Mouse (Mus musculus) CH12.LX (cell line): ENCODE results near the gene Fbxl20. TPM values are rescaled to one million over a fixed set of nuclear protein-coding genes. Genes with fewer than 3 reads are reported as not detected.

ENCODE experiments used
- DNase-seq: peaks from one replicate; pipeline ENCODE4 v3.0.0-alpha.2; 2013; ENCODE audit errors: extremely low read depth
- H3K27ac ChIP-seq: 2 replicates; pipeline ENCODE4 v1.5.1; 2012; ENCODE audit warnings: low read depth, mild to moderate bottlenecking, control low read depth, moderate library complexity; ENCODE audit not compliant: insufficient read depth
- H3K27me3 ChIP-seq: replicated peaks from 2 replicates; pipeline ENCODE3; 2012; ENCODE audit warnings: inconsistent platforms
- H3K36me3 ChIP-seq, 2 experiments: replicated peaks in 1 of 2; 2 replicates each; pipeline versions ENCODE3 to v1.6.1; 2012; ENCODE audit warnings: inconsistent platforms in 1 of 2, low read length in 1 of 2, mild to moderate bottlenecking in 1 of 2, mixed read lengths in 1 of 2, moderate library complexity in 1 of 2; ENCODE audit not compliant: control insufficient read depth in 1 of 2, insufficient read depth in 1 of 2
- H3K4me1 ChIP-seq, 2 experiments: 2 replicates each; pipeline ENCODE4 v1.6.1; 2012; ENCODE audit warnings: inconsistent platforms in 1 of 2, moderate library complexity in 1 of 2; ENCODE audit not compliant: insufficient read depth in 2 of 2, control insufficient read depth in 1 of 2
- H3K4me2 ChIP-seq: 2 replicates; pipeline ENCODE4 v1.6.1; 2012; ENCODE audit warnings: low read depth, mild to moderate bottlenecking, control low read depth; ENCODE audit not compliant: poor library complexity, insufficient read depth, severe bottlenecking
- H3K4me3 ChIP-seq, 3 experiments: fragments of 150-350 bp in 1 of 3; sonication (generic) in 1 of 3; replicated peaks in 1 of 3; 2 replicates each; pipeline versions ENCODE3 to v1.5.1; 2011 to 2012; ENCODE audit warnings: low read depth in 2 of 3, low read length in 2 of 3, mild to moderate bottlenecking in 2 of 3, moderate library complexity in 2 of 3, control low read depth in 1 of 3, improper control_type of control experiment in 1 of 3, inconsistent platforms in 1 of 3, mixed read lengths in 1 of 3; ENCODE audit not compliant: poor library complexity in 1 of 3
- H3K79me2 ChIP-seq: replicated peaks from 2 replicates; pipeline ENCODE4 v1.6.1; 2012; ENCODE audit warnings: mild to moderate bottlenecking, moderate library complexity; ENCODE audit not compliant: control insufficient read depth, poor library complexity, insufficient read depth, severe bottlenecking; ENCODE audit errors: extremely low read depth
- H3K9ac ChIP-seq: 2 replicates; pipeline ENCODE4 v1.6.1; 2012; ENCODE audit warnings: low read depth, mild to moderate bottlenecking, control low read depth, moderate library complexity; ENCODE audit not compliant: insufficient read depth
- H3K9me3 ChIP-seq: replicated peaks from 2 replicates; pipeline ENCODE3; 2012; ENCODE audit warnings: low read length, inconsistent platforms, mixed read lengths
- BHLHE40 ChIP-seq: IDR thresholded peaks from 2 replicates; pipeline ENCODE4 v1.6.1; 2011; ENCODE audit warnings: mild to moderate bottlenecking, low read depth, low read length, improper control_type of control experiment
- CHD2 ChIP-seq: IDR thresholded peaks from 2 replicates; pipeline ENCODE4 v1.6.1; 2011; ENCODE audit warnings: low read length, improper control_type of control experiment
- CTCF ChIP-seq, 2 experiments: IDR thresholded peaks in 1 of 2; conservative IDR thresholded peaks in 1 of 2; 2 replicates each; pipeline ENCODE4 v1.5.1; 2011 to 2012; ENCODE audit warnings: low read depth in 2 of 2, low read length in 2 of 2, improper control_type of control experiment in 1 of 2, inconsistent platforms in 1 of 2, mild to moderate bottlenecking in 1 of 2, moderate library complexity in 1 of 2
- ELF1 ChIP-seq: IDR thresholded peaks from 2 replicates; pipeline ENCODE4 v1.6.1; 2014; ENCODE audit warnings: low read depth, mild to moderate bottlenecking, inconsistent platforms, low read length, improper control_type of control experiment
- GABPA ChIP-seq: IDR thresholded peaks from 2 replicates; pipeline ENCODE4 v1.6.1; 2012; ENCODE audit warnings: low read depth, low read length, improper control_type of control experiment, inconsistent platforms; ENCODE audit not compliant: insufficient replicate concordance
- IRF4 ChIP-seq: IDR thresholded peaks from 2 replicates; pipeline ENCODE4 v1.6.1; 2014; ENCODE audit warnings: low read depth, mild to moderate bottlenecking, inconsistent platforms, low read length, improper control_type of control experiment
- JUND ChIP-seq: conservative IDR thresholded peaks from 2 replicates; pipeline ENCODE4 v1.6.1; 2011; ENCODE audit warnings: low read depth, low read length, improper control_type of control experiment
- MAFK ChIP-seq: IDR thresholded peaks from 2 replicates; pipeline ENCODE4 v1.6.1; 2011; ENCODE audit warnings: low read length, improper control_type of control experiment; ENCODE audit not compliant: insufficient replicate concordance
- MAZ ChIP-seq: IDR thresholded peaks from 2 replicates; pipeline ENCODE4 v1.6.1; 2012; ENCODE audit warnings: low read depth, mild to moderate bottlenecking, inconsistent platforms, low read length, improper control_type of control experiment, moderate library complexity
- MEF2A ChIP-seq: IDR thresholded peaks from 2 replicates; pipeline ENCODE4 v1.6.1; 2014; ENCODE audit warnings: low read depth, mild to moderate bottlenecking, inconsistent platforms, low read length, improper control_type of control experiment, borderline replicate concordance
- MXI1 ChIP-seq: IDR thresholded peaks from 2 replicates; pipeline ENCODE4 v1.6.1; 2011; ENCODE audit warnings: mild to moderate bottlenecking, low read depth, low read length, improper control_type of control experiment
- MYC ChIP-seq: IDR thresholded peaks from 2 replicates; pipeline ENCODE4 v1.6.1; 2011; ENCODE audit warnings: low read depth, mild to moderate bottlenecking, improper control_type of control experiment, low read length
- POLR2AphosphoS2 ChIP-seq: IDR thresholded peaks from 2 replicates; pipeline ENCODE4 v1.6.1; 2011; ENCODE audit warnings: low read depth, low read length, improper control_type of control experiment
- RAD21 ChIP-seq: IDR thresholded peaks from 2 replicates; pipeline ENCODE4 v1.6.1; 2011; ENCODE audit warnings: low read depth, mild to moderate bottlenecking, low read length, improper control_type of control experiment, moderate library complexity
- RCOR1 ChIP-seq: conservative IDR thresholded peaks from 2 replicates; pipeline ENCODE4 v1.6.1; 2012; ENCODE audit warnings: low read depth, mild to moderate bottlenecking, inconsistent platforms, low read length, improper control_type of control experiment
- SIN3A ChIP-seq: IDR thresholded peaks from 2 replicates; pipeline ENCODE4 v1.6.1; 2012; ENCODE audit warnings: low read length, improper control_type of control experiment, inconsistent platforms
- SMC3 ChIP-seq: IDR thresholded peaks from 2 replicates; pipeline ENCODE4 v1.6.1; 2011; ENCODE audit warnings: low read depth, low read length, improper control_type of control experiment
- USF2 ChIP-seq: conservative IDR thresholded peaks from 2 replicates; pipeline ENCODE4 v1.6.1; 2011; ENCODE audit warnings: low read depth, low read length, improper control_type of control experiment
- dilution Hi-C: fragments of 300-500 bp; cut with MboI; formaldehyde crosslinking; loops from 2 replicates; pipeline ENCODE4 v1.14.3; 2020; ENCODE audit warnings: low sequenced_read_pairs; ENCODE audit not compliant: extremely low pct_unique_long_range_greater_than_20kb, extremely low pct_ligation_motif_present
- in situ Hi-C: fragments of 300-500 bp; cut with MboI; formaldehyde crosslinking; loops from 3 replicates; pipeline ENCODE4 v1.14.3; 2019; ENCODE audit warnings: low sequenced_read_pairs, low pct_ligation_motif_present, low pct_unique_long_range_greater_than_20kb, mixed read lengths
- polyA plus RNA-seq: library from polyadenylated mRNA; unstranded; fragments of >175 nt; gene quantifications from 2 replicates; pipeline ENCODE4 v1.2.1, GENCODE M21; 2012; ENCODE audit warnings: low read depth; ENCODE audit not compliant: insufficient read length
- total RNA-seq, 2 experiments: library from RNA; depleted of rRNA; stranded (reverse); fragments of 300-350 nt in 1 of 2; fragments of >200 nt in 1 of 2; gene quantifications; 2 replicates each; pipeline ENCODE4 v1.2.3; 2012 to 2014

Fbxl20 gene
- total and polyA plus RNA-seq, 3 experiments: 6.4 to 9.0 (median 7.9) TPM

- Histone ChIP-seq H3K27ac (peak overlapping the region; percentile 49), H3K4me3 (peak overlapping the region; percentile 86 to 93 (median 88)), H3K4me2 (peak overlapping the region; percentile 92), H3K79me2 (peaks cover 26% of the 10 kb centered on the region), H3K9ac (peak overlapping the region; percentile 69), H3K36me3 (peaks cover 0 to 18% of the 10 kb centered on the region in 2 experiments), H3K4me1 (peaks cover 0 to 14% of the 10 kb centered on the region in 2 experiments; a peak in 2 of 4 replicates), H3K27me3 (no peaks in the 10 kb centered on the region), H3K9me3 (no peaks in the 10 kb centered on the region)
- in situ Hi-C loops (loop anchor here (5.0 kb wide), 1 partner anchor 44 kb away; the partner anchor contains the start of gene Med1), dilution Hi-C loops (no loop called here)
- TF ChIP-seq CHD2 (peak; percentile 33; the same call in 1 of the 2 replicates), ELF1 (0 out of 2 replicates have a peak, but pooled peaks have one; percentile 17), GABPA (no peak)
- DNase-seq: peak; percentile 34
Observed at GRCm38 (mm10) chr11:98148551-98149301, 1.5 kb downstream of the Fbxl20 start.

DNA sequence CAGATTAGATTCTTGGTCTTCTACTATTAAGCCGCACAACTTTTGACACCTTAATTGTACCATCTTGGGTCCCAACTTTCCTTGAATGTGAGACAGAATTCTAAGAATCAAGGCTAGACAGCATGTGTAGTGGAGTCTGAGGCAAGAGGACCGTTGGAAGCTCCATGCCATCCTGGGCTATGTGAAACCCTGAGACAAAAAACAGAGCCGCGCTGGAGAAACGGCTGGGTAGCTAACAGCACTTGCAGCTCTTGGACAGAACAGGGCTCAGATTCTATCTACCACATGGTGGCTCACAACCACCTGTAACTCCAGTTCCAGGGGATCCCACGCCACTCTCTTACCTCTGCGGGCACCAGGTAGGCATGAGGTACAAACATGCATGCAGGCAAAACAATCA lies 4.3 kb downstream of the Fbxl20 start:
- in situ Hi-C loops (loop anchor here (5.0 kb wide), 1 partner anchor 46 kb away; the partner anchor contains the start of gene Med1), dilution Hi-C loops (no loop called here)
- peaks cover 0 to 14% of the 10 kb centered on the region in 2 experiments; a peak in 2 of 4 replicates for H3K4me1 ChIP-seq
- H3K27ac ChIP-seq: no peak overlapping the region
- peaks cover 0 to 7% of the 10 kb centered on the region in 2 experiments for H3K36me3 ChIP-seq
- H3K9ac ChIP-seq: no peak overlapping the region
- H3K79me2 ChIP-seq: peaks cover 26% of the 10 kb centered on the region
- no peaks in the 10 kb centered on the region for H3K9me3 ChIP-seq
- H3K27me3 ChIP-seq: no peaks in the 10 kb centered on the region
- DNase-seq: no peak
- H3K4me2 ChIP-seq: no peak overlapping the region
- TF ChIP-seq BHLHE40 (no peak), RCOR1 (no peak), MEF2A (no peak), SMC3 (no peak), ELF1 (no peak), GABPA (no peak), RAD21 (no peak), CTCF (conservative IDR thresholded peaks at IDR 0.05 in 1 of 2, IDR thresholded peaks at IDR 0.05 in 1 of 2; ENCODE audit: low read depth in 2 of 2, low read length in 2 of 2) (no peak), MXI1 (no peak), JUND (no peak), MAZ (no peak), CHD2 (no peak), SIN3A (no peak), POLR2AphosphoS2 (no peak), MAFK (no peak), IRF4 (no peak), USF2 (no peak), MYC (no peak)
- TF ChIP-seq, all 38 proteins: peak for 0
- H3K4me3 ChIP-seq: no peak overlapping the region
